Mouse (Mus musculus) liver, embryonic 11.5 days (tissue): ENCODE data around the gene Arid3b. TPM values are rescaled to one million over a fixed set of nuclear protein-coding genes. Genes with fewer than 3 reads are reported as not detected.

Experiments
- ATAC-seq: fragments of 200-750 bp; cut with Nextera tagmentation; replicated peaks from 2 replicates; pipeline ENCODE4 v1.8.0; 2017; ENCODE audit warnings: moderate number of reproducible peaks, mild to moderate bottlenecking, moderate TSS enrichment, moderate library complexity; ENCODE audit not compliant: low FRiP score
- DNase-seq: peaks from one replicate; pipeline ENCODE4 v3.0.0-alpha.2; 2017; ENCODE audit warnings: low spot score
- H3K27ac ChIP-seq: fragments of 300-500 bp; sonication (generic); 2 replicates; pipeline ENCODE4 v1.5.1; 2014; ENCODE audit warnings: mild to moderate bottlenecking, low read depth, low read length, control low read depth
- H3K27me3 ChIP-seq: fragments of 300-500 bp; sonication (generic); replicated peaks from 2 replicates; pipeline ENCODE4 v1.6.1; 2014; ENCODE audit warnings: low read length, mixed read lengths; ENCODE audit not compliant: control insufficient read depth, insufficient read depth
- H3K36me3 ChIP-seq: fragments of 300-500 bp; sonication (generic); 2 replicates; pipeline ENCODE4 v1.6.1; 2014; ENCODE audit warnings: mild to moderate bottlenecking, low read length, moderate library complexity, mixed read lengths; ENCODE audit not compliant: control insufficient read depth, insufficient read depth
- H3K4me1 ChIP-seq: fragments of 300-500 bp; sonication (generic); replicated peaks from 2 replicates; pipeline ENCODE4 v1.6.1; 2014; ENCODE audit warnings: low read length, mixed read lengths; ENCODE audit not compliant: control insufficient read depth, insufficient read depth
- H3K4me2 ChIP-seq: fragments of 300-500 bp; sonication (generic); 2 replicates; pipeline ENCODE4 v1.6.1; 2014; ENCODE audit warnings: mild to moderate bottlenecking, control low read depth, moderate library complexity
- H3K4me3 ChIP-seq: fragments of 300-500 bp; sonication (generic); 2 replicates; pipeline ENCODE4 v1.5.1; 2014; ENCODE audit warnings: low read depth, low read length, control low read depth
- H3K9ac ChIP-seq: fragments of 300-500 bp; sonication (generic); 2 replicates; pipeline ENCODE4 v1.6.1; 2014; ENCODE audit warnings: low read depth, low read length, control low read depth
- H3K9me3 ChIP-seq: fragments of 300-500 bp; sonication (generic); 2 replicates; pipeline ENCODE4 v1.6.1; 2016; ENCODE audit warnings: low read length, inconsistent platforms, mixed read lengths; ENCODE audit not compliant: control insufficient read depth
- WGBS: fragments of 180-500 bp; shearing (Covaris S2); extraction: QIAGEN DNeasy Blood & Tissue Kit; methylation state at CpG from one replicate; pipeline ENCODE4 v1.1.7; 2014; 5-methylcytosine and 5-hydroxymethylcytosine counted together
- polyA plus RNA-seq: library from polyadenylated mRNA; unstranded; fragments of >200 nt; fragmentation: Nextera tagmentation; extraction: Ambion mirVana; gene quantifications from 2 replicates; pipeline ENCODE4 v1.2.1, GENCODE M21; 2014

Arid3b gene
- polyA plus RNA-seq, 1 experiment from 2014 or later: 20.3 TPM

DNA sequence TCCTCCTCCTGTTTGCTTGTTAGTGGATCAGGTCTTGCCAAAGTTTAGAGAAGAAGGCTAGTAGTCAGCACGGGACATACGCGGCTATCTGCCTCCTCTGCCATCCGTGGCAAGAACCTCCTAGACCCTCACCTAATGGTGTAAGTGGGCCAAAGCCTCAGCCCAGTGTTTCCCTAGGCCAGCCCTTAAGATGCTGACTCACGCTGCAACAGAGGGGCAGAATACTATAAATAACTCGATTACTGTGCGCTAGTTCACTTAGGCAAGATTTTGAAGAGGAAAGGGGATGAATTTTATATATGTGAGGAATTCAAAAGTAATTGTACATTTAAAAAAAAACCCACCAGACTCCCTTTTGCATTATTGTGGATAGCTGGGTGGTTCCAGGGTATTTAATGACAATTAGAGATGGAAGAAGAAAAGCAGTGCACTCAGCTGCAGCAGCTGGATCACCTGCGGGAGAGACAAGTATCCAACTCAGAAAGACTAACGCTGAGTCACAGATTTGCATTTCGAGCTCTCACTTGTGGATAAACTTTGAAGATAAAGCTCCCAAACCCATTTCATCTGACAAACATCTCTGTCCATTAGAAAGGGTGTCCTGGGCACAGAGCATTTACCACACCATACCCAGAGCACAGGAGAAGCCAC is 31.4 kb downstream of the Arid3b start:
- Histone ChIP-seq H3K4me3 (no peak overlapping the region), H3K27ac (no peak overlapping the region), H3K4me1 (peaks cover 68% of the 10 kb centered on the region), H3K9me3 (no peaks in the 10 kb centered on the region), H3K36me3 (peaks cover 4% of the 10 kb centered on the region; the same call in 1 of the 2 replicates), H3K9ac (no peak overlapping the region), H3K27me3 (no peaks in the 10 kb centered on the region), H3K4me2 (no peak overlapping the region)
- DNase-seq: no peak
- WGBS: 42% methylated on average over 10 of the region's 10 CpGs
- no peak for ATAC-seq

DNA sequence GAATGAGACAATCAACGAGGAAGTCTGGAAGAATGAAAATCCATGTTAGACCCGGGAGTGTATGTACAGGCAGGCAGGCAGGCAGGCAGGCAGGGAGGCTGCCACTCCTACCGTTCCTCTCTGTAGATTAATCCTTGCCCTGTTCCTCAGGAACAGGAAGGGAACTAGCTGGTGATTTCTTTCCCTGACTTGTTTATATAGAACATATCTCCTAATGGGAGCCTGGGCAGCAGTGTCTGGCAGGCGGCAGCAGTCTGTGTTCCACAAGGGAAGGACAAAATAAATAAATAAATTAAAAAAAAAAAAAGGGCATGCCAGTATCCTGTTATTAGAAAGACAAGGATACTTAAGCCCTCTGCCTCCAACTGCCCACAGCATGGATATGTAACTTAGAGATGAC is 32.8 kb downstream of the Arid3b start:
- 0 out of 2 replicates have a peak overlapping the region, but pooled peaks have one; percentile 15 for H3K9ac ChIP-seq
- H3K9me3 ChIP-seq: no peaks in the 10 kb centered on the region
- peak overlapping the region; percentile 66; the same call in 1 of the 2 replicates for H3K27ac ChIP-seq
- peaks cover 71% of the 10 kb centered on the region for H3K4me1 ChIP-seq
- WGBS: 35% methylated on average over 4 of the region's 4 CpGs
- peaks cover 4% of the 10 kb centered on the region; the same call in 1 of the 2 replicates for H3K36me3 ChIP-seq
- ATAC-seq: no peak
- no peaks in the 10 kb centered on the region for H3K27me3 ChIP-seq
- H3K4me2 ChIP-seq: no peak overlapping the region
- no peak for DNase-seq
- H3K4me3 ChIP-seq: no peak overlapping the region

- ATAC-seq: no peak
Observed at GRCm38 (mm10) chr9:57803047-57803446, 33.5 kb downstream of the Arid3b start.

GRCm38 (mm10) chr9:57800325-57800975 is 36.1 kb downstream of the Arid3b start:
- 67% methylated on average over 9 of the region's 9 CpGs for WGBS
- ATAC-seq (peak; percentile 79), DNase-seq (no peak)
- peaks cover 51% of the 10 kb centered on the region for H3K4me1 ChIP-seq
- H3K36me3 ChIP-seq: peaks cover 23% of the 10 kb centered on the region; the same call in 1 of the 2 replicates
- H3K4me2 ChIP-seq: peak overlapping the region; percentile 29; the same call in 1 of the 2 replicates
- no peaks in the 10 kb centered on the region for H3K9me3 ChIP-seq
- H3K27ac ChIP-seq: no peak overlapping the region; the same call in 1 of the 2 replicates
- H3K4me3 ChIP-seq: no peak overlapping the region
- no peaks in the 10 kb centered on the region for H3K27me3 ChIP-seq
- no peak overlapping the region for H3K9ac ChIP-seq

More at GRCm38 (mm10) chr9:57803047-57803446, 33.5 kb downstream of the Arid3b start:
- Histone ChIP-seq H3K4me1 (peaks cover 72% of the 10 kb centered on the region), H3K4me3 (no peak overlapping the region), H3K27ac (peak overlapping the region; percentile 66; the same call in 1 of the 2 replicates), H3K36me3 (peaks cover 4% of the 10 kb centered on the region; the same call in 1 of the 2 replicates), H3K9me3 (no peaks in the 10 kb centered on the region), H3K4me2 (no peak overlapping the region), H3K9ac (no peak overlapping the region), H3K27me3 (no peaks in the 10 kb centered on the region)
- no peak for DNase-seq
- WGBS: 9% methylated on average over 3 of the region's 3 CpGs

- no peak overlapping the region for H3K27ac ChIP-seq
- H3K9ac ChIP-seq: no peak overlapping the region
- 34% methylated on average over 10 of the region's 10 CpGs for WGBS
- DNase-seq (no peak), ATAC-seq (0 out of 2 replicates have a peak, but pooled peaks have one; percentile 20)
- no peak overlapping the region for H3K4me3 ChIP-seq
- H3K27me3 ChIP-seq: no peaks in the 10 kb centered on the region
- peaks cover 32% of the 10 kb centered on the region; the same call in 1 of the 2 replicates for H3K36me3 ChIP-seq
- no peaks in the 10 kb centered on the region for H3K9me3 ChIP-seq
- H3K4me2 ChIP-seq: no peak overlapping the region
- peaks cover 38% of the 10 kb centered on the region for H3K4me1 ChIP-seq
Observed at GRCm38 (mm10) chr9:57798725-57799253, 37.8 kb downstream of the Arid3b start.

GRCm38 (mm10) chr9:57797456-57797855 is 39.1 kb downstream of the Arid3b start:
- H3K27ac ChIP-seq: no peak overlapping the region
- DNase-seq (no peak), ATAC-seq (no peak)
- no peaks in the 10 kb centered on the region for H3K9me3 ChIP-seq
- 87% methylated on average over 8 of the region's 8 CpGs for WGBS
- H3K4me3 ChIP-seq: no peak overlapping the region
- no peak overlapping the region for H3K4me2 ChIP-seq
- no peaks in the 10 kb centered on the region for H3K27me3 ChIP-seq
- peaks cover 24% of the 10 kb centered on the region for H3K4me1 ChIP-seq
- no peak overlapping the region for H3K9ac ChIP-seq
- peaks cover 34% of the 10 kb centered on the region; the same call in 1 of the 2 replicates for H3K36me3 ChIP-seq

- Histone ChIP-seq H3K27ac (no peak overlapping the region), H3K9me3 (no peaks in the 10 kb centered on the region), H3K36me3 (peaks cover 6% of the 10 kb centered on the region; the same call in 1 of the 2 replicates), H3K27me3 (no peaks in the 10 kb centered on the region), H3K9ac (no peak overlapping the region), H3K4me1 (no peaks in the 10 kb centered on the region), H3K4me3 (no peak overlapping the region), H3K4me2 (no peak overlapping the region)
- 66% methylated on average over 3 of the region's 3 CpGs for WGBS
- no peak for ATAC-seq
- no peak for DNase-seq
Observed at GRCm38 (mm10) chr9:57789733-57790132, 46.9 kb downstream of the Arid3b start.

DNA sequence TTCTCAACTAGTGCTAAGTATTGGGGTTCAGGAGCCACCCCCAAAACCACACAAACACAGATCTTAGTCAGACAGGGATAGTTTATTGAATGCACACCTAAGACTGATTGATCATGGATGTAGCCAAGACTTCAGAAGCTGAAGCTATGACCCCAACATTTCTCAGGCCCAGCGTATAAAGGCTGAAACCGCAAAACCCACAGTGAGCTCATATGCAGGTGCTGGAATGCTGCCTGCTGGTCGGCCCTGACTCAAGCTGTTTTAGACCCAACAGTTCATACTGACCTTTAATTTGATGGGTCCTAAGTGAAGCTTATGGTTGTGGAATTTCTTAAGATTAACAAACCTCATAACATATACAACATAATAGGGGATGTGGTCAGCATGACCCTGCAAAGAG is 53.9 kb downstream of the Arid3b start:
- Histone ChIP-seq H3K27ac (no peak overlapping the region), H3K36me3 (no peaks in the 10 kb centered on the region), H3K27me3 (no peaks in the 10 kb centered on the region), H3K9me3 (no peaks in the 10 kb centered on the region), H3K9ac (no peak overlapping the region), H3K4me2 (no peak overlapping the region), H3K4me1 (no peaks in the 10 kb centered on the region), H3K4me3 (no peak overlapping the region)
- ATAC-seq (no peak), DNase-seq (no peak)
- WGBS: 84% methylated on average over 3 of the region's 3 CpGs
